Mouse (Mus musculus) bone marrow macrophage, adult 2 months (primary cell): ENCODE results near the gene Lrrc8d.

Experiments
- CTCF ChIP-seq: IDR thresholded peaks from 2 replicates; pipeline ENCODE4 v1.5.1; 2012; ENCODE audit warnings: low read depth, mild to moderate bottlenecking, low read length, moderate library complexity
- POLR2A ChIP-seq: IDR thresholded peaks from 2 replicates; pipeline ENCODE4 v1.6.1; 2012; ENCODE audit warnings: mild to moderate bottlenecking, low read depth, low read length, borderline replicate concordance

GRCm38 (mm10) chr5:105868593-105868992 is 168.8 kb downstream of the Lrrc8d start:
- no peak for TF ChIP-seq POLR2A
- peak; percentile 81 for TF ChIP-seq CTCF
